Comparison of ENCODE assay signal across 23 mouse cellular contexts in the genomic region with DNA sequence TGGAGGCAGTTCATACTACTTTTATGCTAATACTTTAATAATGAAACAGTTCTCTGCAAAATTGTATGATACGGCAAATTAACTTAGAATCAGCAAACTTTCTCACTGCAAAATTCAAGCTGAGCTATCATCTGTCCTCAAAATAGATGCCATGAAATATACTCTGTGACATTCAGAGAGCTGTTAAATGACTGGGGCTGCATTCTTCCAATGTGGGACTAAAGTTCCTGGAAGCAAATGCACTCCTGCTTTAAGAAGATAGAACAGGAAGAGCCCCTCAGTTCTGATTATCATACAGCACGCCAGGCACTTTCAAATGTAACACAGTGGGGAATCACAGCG. TPM values are rescaled to one million over a fixed set of nuclear protein-coding genes. Genes with fewer than 3 reads are reported as not detected.
DNase-seq lines count a peak whose midpoint lies in the region; ATAC-seq and TF ChIP-seq lines count a peak whose summit lies in the region.
"Had no signal": no experiment of that assay in that cellular context is flagged by ENCODE, and none has a peak within 500 bp of the region (broad histone marks: within the 10 kb centered on the region; RNA-seq: fewer than 3 reads in every experiment).

No protein-coding gene starts in this region.

- DNase-seq in cerebellum, adult 11-12 months, result no peak
- DNase-seq in forebrain, postnatal 0 days, result no peak
- no peak for DNase-seq in layer of hippocampus, adult 2 months (ENCODE audit: low spot score in 2 of 2)
- DNase-seq in layer of hippocampus, postnatal 25 days (ENCODE audit: extremely low spot score in 1 of 2, low spot score in 1 of 2), result no peak
- DNase-seq: adrenal gland, adult 2 months; adrenal gland, postnatal 14 days; B cell, adult 2 months; heart, adult 18-20 months; heart, postnatal 10 days; heart, postnatal 36 days; kidney, adult 11 months had no signal

- no peak overlapping the region for H3K4me2 ChIP-seq in forebrain, postnatal 0 days (ENCODE audit: low read depth)
- H3K4me2 ChIP-seq in forebrain, embryonic 12.5 days, result no peak overlapping the region
- no peak overlapping the region for H3K4me2 ChIP-seq in liver, embryonic 12.5 days
- H3K4me2 ChIP-seq: forebrain, embryonic 15.5 days; heart, embryonic 12.5 days; heart, embryonic 15.5 days; hindbrain, embryonic 13.5 days; intestine, embryonic 15.5 days had no signal

- no peaks in the 10 kb centered on the region for H3K27me3 ChIP-seq in forebrain, postnatal 0 days (ENCODE audit: insufficient read depth, low read length)
- H3K27me3 ChIP-seq in forebrain, embryonic 12.5 days, result no peaks in the 10 kb centered on the region
- H3K27me3 ChIP-seq in liver, embryonic 12.5 days (replicated peaks), result no peaks in the 10 kb centered on the region
- H3K27me3 ChIP-seq: CH12.LX; forebrain, embryonic 15.5 days; heart, embryonic 12.5 days; heart, embryonic 15.5 days; hindbrain, embryonic 13.5 days; intestine, embryonic 15.5 days; Patski had no signal

- H3K9me3 ChIP-seq in forebrain, postnatal 0 days (ENCODE audit: low read length), result no peaks in the 10 kb centered on the region
- no peaks in the 10 kb centered on the region for H3K9me3 ChIP-seq in forebrain, embryonic 12.5 days
- no peaks in the 10 kb centered on the region for H3K9me3 ChIP-seq in liver, embryonic 12.5 days (replicated peaks)
- H3K9me3 ChIP-seq: forebrain, embryonic 15.5 days; G1E; heart, embryonic 12.5 days; heart, embryonic 15.5 days; hindbrain, embryonic 10.5 days; hindbrain, embryonic 13.5 days; intestine, embryonic 15.5 days had no signal

- no peak overlapping the region for H3K4me3 ChIP-seq in forebrain, postnatal 0 days (ENCODE audit: low read depth, low read length)
- no peak overlapping the region for H3K4me3 ChIP-seq in forebrain, embryonic 12.5 days (replicated peaks)
- no peak overlapping the region for H3K4me3 ChIP-seq in layer of hippocampus, adult 2 months
- no peak overlapping the region for H3K4me3 ChIP-seq in liver, embryonic 12.5 days
- H3K4me3 ChIP-seq: forebrain, embryonic 15.5 days; heart, embryonic 12.5 days; heart, embryonic 15.5 days; hindbrain, embryonic 10.5 days; hindbrain, embryonic 13.5 days; intestine, embryonic 15.5 days had no signal

- H3K4me1 ChIP-seq in forebrain, postnatal 0 days (ENCODE audit: insufficient read depth), result no peaks in the 10 kb centered on the region
- no peaks in the 10 kb centered on the region for H3K4me1 ChIP-seq in forebrain, embryonic 12.5 days
- no peaks in the 10 kb centered on the region for H3K4me1 ChIP-seq in liver, embryonic 12.5 days
- H3K4me1 ChIP-seq: forebrain, embryonic 15.5 days; heart, embryonic 12.5 days; heart, embryonic 15.5 days; hindbrain, embryonic 10.5 days; hindbrain, embryonic 13.5 days; intestine, embryonic 15.5 days had no signal

- WGBS in forebrain, postnatal 0 days, result 73% methylated on average over 3 of the region's 3 CpGs
- 86% methylated on average over 3 of the region's 3 CpGs for WGBS in forebrain, embryonic 12.5 days
- 78% methylated on average over 3 of the region's 3 CpGs for WGBS in liver, embryonic 12.5 days (ENCODE audit: insufficient replicate concordance)

- no peak overlapping the region for H3K27ac ChIP-seq in forebrain, postnatal 0 days (ENCODE audit: low read depth, low read length)
- no peak overlapping the region for H3K27ac ChIP-seq in forebrain, embryonic 12.5 days
- peak overlapping the region; percentile 52 for H3K27ac ChIP-seq in layer of hippocampus, adult 2 months
- no peak overlapping the region for H3K27ac ChIP-seq in liver, embryonic 12.5 days
- H3K27ac ChIP-seq: forebrain, embryonic 15.5 days; heart, embryonic 15.5 days; hindbrain, embryonic 10.5 days; hindbrain, embryonic 13.5 days; intestine, embryonic 15.5 days had no signal

- peaks cover 37% of the 10 kb centered on the region; the same call in 1 of the 2 replicates for H3K36me3 ChIP-seq in forebrain, postnatal 0 days (ENCODE audit: insufficient read depth)
- peaks cover 68% of the 10 kb centered on the region for H3K36me3 ChIP-seq in forebrain, embryonic 12.5 days (replicated peaks)
- H3K36me3 ChIP-seq in liver, embryonic 12.5 days, result peaks cover 90% of the 10 kb centered on the region

- ATAC-seq in cerebellum, adult (ENCODE audit: insufficient number of reproducible peaks, low FRiP score, low TSS enrichment), result 0 out of 2 replicates have a peak, but pooled peaks have one; percentile 11
- peak; percentile 69 for ATAC-seq in forebrain, postnatal 0 days
- no peak for ATAC-seq in forebrain, embryonic 12.5 days (ENCODE audit: low FRiP score)
- ATAC-seq in liver, embryonic 12.5 days, result no peak
- ATAC-seq: forebrain, embryonic 15.5 days; intestine, embryonic 15.5 days; Patski had no signal

- no peak for TF ChIP-seq CTCF in forebrain, postnatal 0 days (IDR thresholded peaks at IDR 0.05; ENCODE audit: low read depth)
- TF ChIP-seq CTCF in layer of hippocampus, adult 2 months (conservative IDR thresholded peaks at IDR 0.05), result no peak

- no peak overlapping the region for H3K9ac ChIP-seq in forebrain, postnatal 0 days
- H3K9ac ChIP-seq in forebrain, embryonic 12.5 days, result no peak overlapping the region
- no peak overlapping the region for H3K9ac ChIP-seq in liver, embryonic 12.5 days
- H3K9ac ChIP-seq: forebrain, embryonic 15.5 days; heart, embryonic 12.5 days; heart, embryonic 15.5 days; hindbrain, embryonic 13.5 days; intestine, embryonic 15.5 days had no signal

RNA-seq across cellular contexts. Expression of a gene that starts 48.6 kb away (rescaled TPM):
- 20.1 and 24.6 TPM in 2 replicates for total RNA-seq in forebrain, postnatal 0 days (2014; rRNA removed)
- polyA plus RNA-seq in forebrain, postnatal 0 days (2015; fragmentation: Nextera tagmentation; extraction: Ambion mirVana), result 6.1 and 10.4 TPM in 2 replicates
- polyA plus RNA-seq in forebrain, embryonic 12.5 days (2016; fragmentation: Nextera tagmentation; extraction: Ambion mirVana), result 36.9 and 37.3 TPM in 2 replicates
- total RNA-seq in layer of hippocampus, adult 2 months (2021), result 10 to 100 TPM; 26.7 to 29.7 TPM
- total RNA-seq in layer of hippocampus, postnatal 25 days (2021), result 10 to 100 TPM; 26.3 to 27.9 TPM
- polyA plus RNA-seq in liver, embryonic 12.5 days (2016; fragmentation: Nextera tagmentation; extraction: Ambion mirVana), result 23.0 and 26.8 TPM in 2 replicates

Comparison
In these comparisons a context has a peak if more than half of its experiments do, and no peak if none do; other contexts are left out.
1. ATAC-seq: peak in cerebellum, adult (single experiment) and forebrain, postnatal 0 days (single experiment); none in forebrain, embryonic 12.5 days (single experiment) and liver, embryonic 12.5 days (single experiment).